Comparison of ENCODE assay signal across 8 mouse cellular contexts in genomic region chr17:21515403-21516105, GRCm38 (mm10). TPM values are rescaled to one million over a fixed set of nuclear protein-coding genes. Genes with fewer than 3 reads are reported as not detected.
DNase-seq lines count a peak whose midpoint lies in the region; ATAC-seq and TF ChIP-seq lines count a peak whose summit lies in the region.

No protein-coding gene starts in this region.

- H3K9ac ChIP-seq in embryonic facial prominence, embryonic 15.5 days, result 0 out of 2 replicates have a peak overlapping the region, but pooled peaks have one; percentile 71
- peak overlapping the region; percentile 87 for H3K9ac ChIP-seq in heart, embryonic 13.5 days
- peak overlapping the region; percentile 18; the same call in 1 of the 2 replicates for H3K9ac ChIP-seq in kidney, postnatal 0 days (ENCODE audit: low read depth, low read length)
- H3K9ac ChIP-seq in liver, embryonic 12.5 days, result peak overlapping the region; percentile 70; the same call in 1 of the 2 replicates
- peak overlapping the region; percentile 73 for H3K9ac ChIP-seq in stomach, postnatal 0 days (ENCODE audit: low read length)

- H3K4me2 ChIP-seq in embryonic facial prominence, embryonic 15.5 days (replicated peaks), result peak overlapping the region; percentile 77
- H3K4me2 ChIP-seq in heart, embryonic 13.5 days, result peak overlapping the region; percentile 85
- H3K4me2 ChIP-seq in kidney, postnatal 0 days (ENCODE audit: low read length), result peak overlapping the region; percentile 87
- peak overlapping the region; percentile 90 for H3K4me2 ChIP-seq in liver, embryonic 12.5 days
- H3K4me2 ChIP-seq in myocyte (ENCODE audit: low read depth), result peak overlapping the region; percentile 98
- H3K4me2 ChIP-seq in stomach, postnatal 0 days (replicated peaks; ENCODE audit: low read depth), result peak overlapping the region; percentile 75

- no peak for ATAC-seq in embryonic facial prominence, embryonic 15.5 days (ENCODE audit: insufficient number of reproducible peaks, low FRiP score, low TSS enrichment, low read depth)
- ATAC-seq in heart, embryonic 13.5 days (ENCODE audit: extremely low read depth, insufficient number of reproducible peaks, low FRiP score, low TSS enrichment), result no peak
- peak; percentile 60 for ATAC-seq in kidney, postnatal 0 days (replicated peaks; ENCODE audit: low FRiP score, low read depth)
- peak; percentile 57; the same call in 1 of the 2 replicates for ATAC-seq in liver, embryonic 12.5 days
- peak; percentile 70 for ATAC-seq in stomach, postnatal 0 days (ENCODE audit: low FRiP score, low TSS enrichment)

- H3K36me3 ChIP-seq in embryonic facial prominence, embryonic 15.5 days, result no peaks in the 10 kb centered on the region
- peaks cover 13% of the 10 kb centered on the region for H3K36me3 ChIP-seq in heart, embryonic 13.5 days
- no peaks in the 10 kb centered on the region for H3K36me3 ChIP-seq in kidney, postnatal 0 days (ENCODE audit: insufficient read depth, low read length)
- H3K36me3 ChIP-seq in liver, embryonic 12.5 days, result peaks cover 5% of the 10 kb centered on the region; the same call in 1 of the 2 replicates
- no peaks in the 10 kb centered on the region for H3K36me3 ChIP-seq in myocyte (ENCODE audit: control insufficient read depth, insufficient read depth)
- no peaks in the 10 kb centered on the region for H3K36me3 ChIP-seq in stomach, postnatal 0 days (ENCODE audit: control insufficient read depth, insufficient read depth, low read length)

- peak overlapping the region; percentile 54 for H3ac ChIP-seq in myocyte (ENCODE audit: control insufficient read depth, insufficient read length)

- no peak for TF ChIP-seq POLR2A in myocyte (IDR thresholded peaks at IDR 0.05; ENCODE audit: insufficient read length, low read depth)

- no peaks in the 10 kb centered on the region for H3K27me3 ChIP-seq in embryonic facial prominence, embryonic 15.5 days
- H3K27me3 ChIP-seq in heart, embryonic 13.5 days (replicated peaks), result no peaks in the 10 kb centered on the region
- no peaks in the 10 kb centered on the region for H3K27me3 ChIP-seq in kidney, postnatal 0 days (ENCODE audit: insufficient read depth, low read length)
- H3K27me3 ChIP-seq in liver, embryonic 12.5 days (replicated peaks), result no peaks in the 10 kb centered on the region
- H3K27me3 ChIP-seq in myocyte (ENCODE audit: control insufficient read depth, insufficient read depth, insufficient read length), result no peaks in the 10 kb centered on the region
- no peaks in the 10 kb centered on the region for H3K27me3 ChIP-seq in stomach, postnatal 0 days (ENCODE audit: control insufficient read depth, insufficient read depth, low read length)

- peak overlapping the region; percentile 97 for H3K27ac ChIP-seq in embryonic facial prominence, embryonic 15.5 days (replicated peaks)
- peak overlapping the region; percentile 92; the same call in 1 of the 2 replicates for H3K27ac ChIP-seq in heart, embryonic 13.5 days (replicated peaks)
- peak overlapping the region; percentile 95 for H3K27ac ChIP-seq in kidney, postnatal 0 days
- peak overlapping the region; percentile 82 for H3K27ac ChIP-seq in liver, embryonic 12.5 days
- H3K27ac ChIP-seq in stomach, postnatal 0 days (replicated peaks), result peak overlapping the region; percentile 95

- DNase-seq in CD4-positive, CD25-positive, alpha-beta regulatory T cell, adult 2 months (ENCODE audit: low read depth, low spot score), result peak; percentile 88
- peak; percentile 61 to 64 for DNase-seq in adrenal gland, postnatal 36 days
- DNase-seq in kidney, postnatal 0 days (ENCODE audit: low spot score), result peak; percentile 96
- DNase-seq in stomach, postnatal 0 days (ENCODE audit: low spot score), result peak; percentile 66

- no peaks in the 10 kb centered on the region for H3K9me3 ChIP-seq in embryonic facial prominence, embryonic 15.5 days (replicated peaks)
- H3K9me3 ChIP-seq in heart, embryonic 13.5 days, result no peaks in the 10 kb centered on the region
- H3K9me3 ChIP-seq in kidney, postnatal 0 days (replicated peaks; ENCODE audit: low read length), result no peaks in the 10 kb centered on the region
- H3K9me3 ChIP-seq in liver, embryonic 12.5 days (replicated peaks), result no peaks in the 10 kb centered on the region
- no peaks in the 10 kb centered on the region for H3K9me3 ChIP-seq in stomach, postnatal 0 days (ENCODE audit: control insufficient read depth, low read length)

- 1% methylated on average over 8 of the region's 8 CpGs for WGBS in embryonic facial prominence, embryonic 15.5 days
- 2% methylated on average over 8 of the region's 8 CpGs for WGBS in heart, embryonic 13.5 days
- WGBS in kidney, postnatal 0 days, result under 1% methylated on average over 8 of the region's 8 CpGs
- WGBS in liver, embryonic 12.5 days (ENCODE audit: insufficient replicate concordance), result 3% methylated on average over 8 of the region's 8 CpGs
- under 1% methylated on average over 8 of the region's 8 CpGs for WGBS in stomach, postnatal 0 days

- peaks cover 8% of the 10 kb centered on the region; the same call in 1 of the 2 replicates for H3K4me1 ChIP-seq in embryonic facial prominence, embryonic 15.5 days
- H3K4me1 ChIP-seq in heart, embryonic 13.5 days, result peaks cover 11% of the 10 kb centered on the region
- peaks cover 3% of the 10 kb centered on the region; the same call in 1 of the 2 replicates for H3K4me1 ChIP-seq in kidney, postnatal 0 days (replicated peaks; ENCODE audit: insufficient read depth, low read length)
- peaks cover 16% of the 10 kb centered on the region for H3K4me1 ChIP-seq in liver, embryonic 12.5 days
- H3K4me1 ChIP-seq in stomach, postnatal 0 days (replicated peaks; ENCODE audit: control insufficient read depth, insufficient read depth), result no peaks in the 10 kb centered on the region

- H3K79me2 ChIP-seq in myocyte (ENCODE audit: control insufficient read depth, insufficient read depth), result no peaks in the 10 kb centered on the region

- peak; percentile 86 for TF ChIP-seq CTCF in kidney, postnatal 0 days (IDR thresholded peaks at IDR 0.05; ENCODE audit: low read depth)
- peak; percentile 89 for TF ChIP-seq CTCF in stomach, postnatal 0 days (IDR thresholded peaks at IDR 0.05; ENCODE audit: low read depth)

- no peak for TF ChIP-seq EP300 in stomach, postnatal 0 days (optimal IDR thresholded peaks at IDR 0.05)

- H3K4me3 ChIP-seq in embryonic facial prominence, embryonic 15.5 days (replicated peaks), result peak overlapping the region; percentile 60; the same call in 1 of the 2 replicates
- peak overlapping the region; percentile 70 for H3K4me3 ChIP-seq in heart, embryonic 13.5 days
- H3K4me3 ChIP-seq in kidney, postnatal 0 days (replicated peaks; ENCODE audit: low read depth, low read length), result no peak overlapping the region
- peak overlapping the region; percentile 65 for H3K4me3 ChIP-seq in liver, embryonic 12.5 days
- peak overlapping the region; percentile 71 for H3K4me3 ChIP-seq in myocyte
- H3K4me3 ChIP-seq in stomach, postnatal 0 days (ENCODE audit: low read depth, low read length), result no peak overlapping the region

TF ChIP-seq in myocyte, 11 proteins besides CTCF, POLR2A, EP300 and RAD21:
- TF ChIP-seq MYOD1 (IDR thresholded peaks at IDR 0.05; ENCODE audit: control insufficient read depth in 1 of 3, insufficient read length in 2 of 3, low read depth in 2 of 3), result no peak
- no peak for TF ChIP-seq TCF12 (IDR thresholded peaks at IDR 0.05; ENCODE audit: insufficient read depth, poor library complexity, severe bottlenecking)
- no peak for TF ChIP-seq E2F4 (IDR thresholded peaks at IDR 0.05; ENCODE audit: insufficient read depth)
- no peak for TF ChIP-seq MYOG (IDR thresholded peaks at IDR 0.05; ENCODE audit: control insufficient read depth in 1 of 3, insufficient read depth in 1 of 3, insufficient read length in 2 of 3, low read depth in 2 of 3)
- no peak for TF ChIP-seq REST (IDR thresholded peaks at IDR 0.05; ENCODE audit: insufficient read depth, insufficient read length)
- TF ChIP-seq MAX (IDR thresholded peaks at IDR 0.05; ENCODE audit: low read depth), result no peak
- TF ChIP-seq CEBPB (IDR thresholded peaks at IDR 0.05; ENCODE audit: insufficient read depth, poor library complexity, severe bottlenecking), result no peak
- no peak for TF ChIP-seq TCF3 (IDR thresholded peaks at IDR 0.05; ENCODE audit: insufficient read length, low read depth)
- no peak for TF ChIP-seq SRF (IDR thresholded peaks at IDR 0.05; ENCODE audit: control insufficient read depth, insufficient read length, low read depth)
- TF ChIP-seq POLR2AphosphoS2 (IDR thresholded peaks at IDR 0.05; ENCODE audit: insufficient read length, low read depth), result no peak
- no peak for TF ChIP-seq USF1 (IDR thresholded peaks at IDR 0.05; ENCODE audit: low read depth)

RNA-seq across cellular contexts. Expression of gene Zfp52, which starts 19.8 kb away (rescaled TPM):
- 10 to 100 TPM; 29.6 to 33.9 TPM for total RNA-seq in adrenal gland, postnatal 36 days (2021)
- 5.0 and 5.4 TPM in 2 replicates for polyA plus RNA-seq in embryonic facial prominence, embryonic 15.5 days (2015; fragmentation: Nextera tagmentation; extraction: Ambion mirVana)
- 2.7 and 3.3 TPM in 2 replicates for polyA plus RNA-seq in heart, embryonic 13.5 days (2015; fragmentation: Nextera tagmentation; extraction: Ambion mirVana)
- polyA plus RNA-seq in kidney, postnatal 0 days (2015; fragmentation: Nextera tagmentation; extraction: Ambion mirVana), result 5.6 and 6.9 TPM in 2 replicates
- 1.4 and 1.5 TPM in 2 replicates for polyA plus RNA-seq in liver, embryonic 12.5 days (2016; fragmentation: Nextera tagmentation; extraction: Ambion mirVana)
- 1.9 TPM for polyA plus RNA-seq in myocyte (2012; fragmentation: generic; extraction: Trizol)
- polyA plus RNA-seq in stomach, postnatal 0 days (2015; fragmentation: Nextera tagmentation; extraction: Ambion mirVana), result 3.5 and 3.6 TPM in 2 replicates

RNA-seq across cellular contexts. Expression of gene Zfp53, which starts 26.8 kb away (rescaled TPM):
- total RNA-seq in adrenal gland, postnatal 36 days (2021), result 1 to 10 TPM; 3.5 to 3.9 TPM
- 10.1 and 10.8 TPM in 2 replicates for polyA plus RNA-seq in embryonic facial prominence, embryonic 15.5 days (2015; fragmentation: Nextera tagmentation; extraction: Ambion mirVana)
- 5.7 and 6.2 TPM in 2 replicates for polyA plus RNA-seq in heart, embryonic 13.5 days (2015; fragmentation: Nextera tagmentation; extraction: Ambion mirVana)
- 11.5 and 12.0 TPM in 2 replicates for polyA plus RNA-seq in kidney, postnatal 0 days (2015; fragmentation: Nextera tagmentation; extraction: Ambion mirVana)
- 4.1 TPM in 2 replicates for polyA plus RNA-seq in liver, embryonic 12.5 days (2016; fragmentation: Nextera tagmentation; extraction: Ambion mirVana)
- 1.5 TPM for polyA plus RNA-seq in myocyte (2012; fragmentation: generic; extraction: Trizol)
- 8.8 and 9.3 TPM in 2 replicates for polyA plus RNA-seq in stomach, postnatal 0 days (2015; fragmentation: Nextera tagmentation; extraction: Ambion mirVana)

RNA-seq across cellular contexts. Expression of gene Zfp948, which starts 51.3 kb away (rescaled TPM):
- total RNA-seq in adrenal gland, postnatal 36 days (2021), result 10 to 100 TPM; 10.6 to 14.2 TPM
- 16.7 and 18.8 TPM in 2 replicates for polyA plus RNA-seq in embryonic facial prominence, embryonic 15.5 days (2015; fragmentation: Nextera tagmentation; extraction: Ambion mirVana)
- polyA plus RNA-seq in heart, embryonic 13.5 days (2015; fragmentation: Nextera tagmentation; extraction: Ambion mirVana), result 11.9 and 13.0 TPM in 2 replicates
- polyA plus RNA-seq in kidney, postnatal 0 days (2015; fragmentation: Nextera tagmentation; extraction: Ambion mirVana), result 13.6 and 15.5 TPM in 2 replicates
- 7.5 TPM in 2 replicates for polyA plus RNA-seq in liver, embryonic 12.5 days (2016; fragmentation: Nextera tagmentation; extraction: Ambion mirVana)
- 2.0 TPM for polyA plus RNA-seq in myocyte (2012; fragmentation: generic; extraction: Trizol)
- polyA plus RNA-seq in stomach, postnatal 0 days (2015; fragmentation: Nextera tagmentation; extraction: Ambion mirVana), result 10.4 and 11.1 TPM in 2 replicates

Comparison
In these comparisons a context has a peak if more than half of its experiments do, and no peak if none do; other contexts are left out.
1. ATAC-seq: peak in kidney, postnatal 0 days (single experiment), liver, embryonic 12.5 days (single experiment) and stomach, postnatal 0 days (single experiment); none in embryonic facial prominence, embryonic 15.5 days (single experiment) and heart, embryonic 13.5 days (single experiment).
2. H3K4me3 ChIP-seq: peak in embryonic facial prominence, embryonic 15.5 days (single experiment), heart, embryonic 13.5 days (single experiment), liver, embryonic 12.5 days (single experiment) and myocyte (single experiment); none in kidney, postnatal 0 days (single experiment) and stomach, postnatal 0 days (single experiment).
3. H3K9ac ChIP-seq: peak in every context shown above with its lines; median percentile 87 in heart, embryonic 13.5 days; 73 in stomach, postnatal 0 days; 71 in embryonic facial prominence, embryonic 15.5 days; 70 in liver, embryonic 12.5 days; 18 in kidney, postnatal 0 days.
4. Peak in every context shown above with its lines, with median percentiles within 50 percentile points of each other: DNase-seq, H3K27ac ChIP-seq and H3K4me2 ChIP-seq.